Mouse (Mus musculus) heart, embryonic 15.5 days (tissue): Measurements from ENCODE around the gene Pdcd1lg2. TPM values are rescaled to one million over a fixed set of nuclear protein-coding genes. Genes with fewer than 3 reads are reported as not detected.

ENCODE experiments used
- ATAC-seq: fragments of 200-750 bp; cut with Nextera tagmentation; replicated peaks from 2 replicates; pipeline ENCODE4 v1.8.0; 2017; ENCODE audit warnings: low read depth, moderate TSS enrichment; ENCODE audit not compliant: insufficient number of reproducible peaks, insufficient read depth, low FRiP score
- H3K27ac ChIP-seq: fragments of 300-500 bp; sonication (generic); 2 replicates; pipeline ENCODE4 v1.5.1; 2015; ENCODE audit warnings: mild to moderate bottlenecking, inconsistent platforms
- H3K27me3 ChIP-seq: fragments of 300-500 bp; sonication (generic); 2 replicates; pipeline ENCODE4 v1.6.1; 2015; ENCODE audit warnings: inconsistent platforms
- H3K36me3 ChIP-seq: fragments of 300-500 bp; sonication (generic); 2 replicates; pipeline ENCODE4 v1.6.1; 2015; ENCODE audit warnings: mild to moderate bottlenecking, inconsistent platforms
- H3K4me1 ChIP-seq: fragments of 300-500 bp; sonication (generic); replicated peaks from 2 replicates; pipeline ENCODE4 v1.6.1; 2015; ENCODE audit warnings: inconsistent platforms
- H3K4me2 ChIP-seq: fragments of 300-500 bp; sonication (generic); 2 replicates; pipeline ENCODE4 v1.6.1; 2015; ENCODE audit warnings: inconsistent platforms, mild to moderate bottlenecking, moderate library complexity
- H3K4me3 ChIP-seq: fragments of 300-500 bp; sonication (generic); 2 replicates; pipeline ENCODE4 v1.5.1; 2015; ENCODE audit warnings: mild to moderate bottlenecking, inconsistent platforms
- H3K9ac ChIP-seq: fragments of 300-500 bp; sonication (generic); 2 replicates; pipeline ENCODE4 v1.6.1; 2015; ENCODE audit warnings: mild to moderate bottlenecking, inconsistent platforms
- H3K9me3 ChIP-seq: fragments of 300-500 bp; sonication (generic); replicated peaks from 2 replicates; pipeline ENCODE4 v1.6.1; 2016; ENCODE audit warnings: inconsistent platforms
- WGBS: fragments of 180-500 bp; shearing (Covaris S2); methylation state at CpG from one replicate; pipeline ENCODE4 v1.1.7; 2015; ENCODE audit warnings: mixed read lengths; 5-methylcytosine and 5-hydroxymethylcytosine counted together
- polyA plus RNA-seq: library from polyadenylated mRNA; unstranded; fragments of >200 nt; fragmentation: Nextera tagmentation; extraction: Ambion mirVana; gene quantifications from 2 replicates; pipeline ENCODE4 v1.2.1, GENCODE M21; 2015

Pdcd1lg2 gene
- polyA plus RNA-seq, 1 experiment from 2014 or later = not detected

DNA sequence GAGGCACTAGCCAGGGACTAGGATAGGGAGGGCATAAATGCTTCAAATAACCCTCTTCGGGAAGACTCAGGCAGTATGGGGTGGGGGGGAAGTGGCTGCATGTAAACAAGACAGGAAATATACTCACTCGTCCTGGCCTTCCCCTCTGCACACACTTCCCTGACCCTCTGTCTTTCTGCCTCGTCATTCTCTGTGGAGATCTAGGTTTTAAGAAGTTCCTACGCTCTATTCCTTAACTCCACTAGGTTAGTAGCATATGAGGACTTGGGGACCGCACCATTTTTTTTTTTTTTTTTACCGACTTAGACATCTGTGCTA lies 77.3 kb downstream of the Pdcd1lg2 start:
- no peak overlapping the region for H3K27ac ChIP-seq
- no peak for ATAC-seq
- no peak overlapping the region for H3K9ac ChIP-seq
- H3K27me3 ChIP-seq = no peaks in the 10 kb centered on the region
- H3K4me3 ChIP-seq = no peak overlapping the region
- no peaks in the 10 kb centered on the region for H3K36me3 ChIP-seq
- no peaks in the 10 kb centered on the region; the same call in 1 of the 2 replicates for H3K4me1 ChIP-seq
- H3K9me3 ChIP-seq = no peaks in the 10 kb centered on the region
- no peak overlapping the region for H3K4me2 ChIP-seq
- WGBS = 44% methylated on average over 6 of the region's 6 CpGs

DNA sequence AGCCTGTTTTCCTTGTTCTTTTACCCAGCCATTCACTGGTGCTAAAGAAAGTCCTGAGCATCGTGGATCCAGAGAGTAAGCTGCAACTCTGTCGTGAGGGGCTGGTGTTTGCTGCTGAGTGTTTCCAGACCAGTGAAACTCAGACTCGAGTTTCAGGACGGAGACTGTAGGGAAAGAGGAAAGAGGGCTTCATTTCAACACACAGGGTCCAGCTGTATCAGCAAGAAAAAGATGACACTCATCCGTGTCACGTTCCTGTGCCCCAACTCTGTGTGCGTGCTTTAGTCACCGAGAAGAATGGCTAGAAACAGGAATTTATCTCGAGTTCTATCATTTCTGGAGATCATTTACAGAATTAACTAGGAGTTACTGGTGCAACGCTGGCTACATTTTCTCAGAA lies 77.7 kb downstream of the Pdcd1lg2 start:
- no peak overlapping the region for H3K4me3 ChIP-seq
- no peaks in the 10 kb centered on the region for H3K9me3 ChIP-seq
- H3K27me3 ChIP-seq = no peaks in the 10 kb centered on the region
- H3K27ac ChIP-seq = no peak overlapping the region
- WGBS = 44% methylated on average over 10 of the region's 10 CpGs
- H3K36me3 ChIP-seq = no peaks in the 10 kb centered on the region
- no peak for ATAC-seq
- H3K4me2 ChIP-seq = no peak overlapping the region
- H3K4me1 ChIP-seq = no peaks in the 10 kb centered on the region; the same call in 1 of the 2 replicates
- H3K9ac ChIP-seq = no peak overlapping the region

DNA sequence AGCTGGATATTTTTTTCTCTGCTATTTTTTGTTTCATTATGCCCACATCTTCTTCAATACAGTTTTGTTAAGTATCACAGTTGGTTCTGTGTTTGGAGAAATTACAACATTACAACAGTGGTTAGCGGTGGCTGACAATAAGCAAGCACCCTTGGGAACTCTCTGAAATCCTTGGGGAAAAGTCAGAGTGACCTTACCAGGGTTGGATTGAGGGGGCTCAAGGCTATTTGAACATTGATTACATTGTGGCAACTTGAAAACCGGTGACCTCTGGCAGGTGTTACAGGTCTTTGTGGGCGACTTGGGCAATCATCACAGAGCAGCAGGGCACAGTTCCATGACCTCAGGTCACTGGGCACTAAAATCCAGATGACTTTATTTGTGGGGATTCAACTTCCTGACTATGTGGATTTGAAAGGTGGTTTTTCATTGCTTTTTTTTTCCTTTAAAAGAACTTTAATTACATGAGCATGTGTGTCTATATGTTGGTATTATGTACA lies 79.1 kb downstream of the Pdcd1lg2 start:
- Histone ChIP-seq H3K4me3 (no peak overlapping the region), H3K36me3 (no peaks in the 10 kb centered on the region), H3K4me2 (no peak overlapping the region), H3K9ac (no peak overlapping the region), H3K4me1 (no peaks in the 10 kb centered on the region; the same call in 1 of the 2 replicates), H3K27me3 (no peaks in the 10 kb centered on the region), H3K27ac (no peak overlapping the region), H3K9me3 (no peaks in the 10 kb centered on the region)
- no peak for ATAC-seq
- 91% methylated on average over 3 of the region's 3 CpGs for WGBS

DNA sequence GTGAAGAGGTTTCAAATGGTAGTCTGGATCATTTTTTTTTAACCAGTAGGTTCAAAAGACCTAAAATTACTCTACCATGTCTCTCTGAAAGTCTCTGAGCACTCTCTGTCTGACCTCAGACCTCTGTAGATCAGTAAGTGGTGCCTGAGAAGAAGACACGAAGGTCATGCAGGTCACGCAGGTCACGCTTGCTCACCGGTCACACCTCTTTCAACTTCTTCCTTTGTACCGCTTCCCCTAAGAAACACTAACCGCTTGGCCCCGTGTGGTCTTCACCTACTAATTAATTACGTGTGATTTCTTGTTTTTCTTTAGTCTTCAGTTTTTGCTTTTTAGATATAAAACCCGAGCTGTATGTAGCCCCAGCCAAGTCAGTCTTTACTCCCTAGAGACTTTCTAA lies 80.7 kb downstream of the Pdcd1lg2 start:
- no peak overlapping the region for H3K9ac ChIP-seq
- H3K27ac ChIP-seq = no peak overlapping the region
- 77% methylated on average over 9 of the region's 9 CpGs for WGBS
- H3K4me3 ChIP-seq = no peak overlapping the region
- no peaks in the 10 kb centered on the region for H3K9me3 ChIP-seq
- H3K27me3 ChIP-seq = no peaks in the 10 kb centered on the region
- H3K4me2 ChIP-seq = no peak overlapping the region
- no peak for ATAC-seq
- H3K4me1 ChIP-seq = no peaks in the 10 kb centered on the region; the same call in 1 of the 2 replicates
- no peaks in the 10 kb centered on the region for H3K36me3 ChIP-seq

DNA sequence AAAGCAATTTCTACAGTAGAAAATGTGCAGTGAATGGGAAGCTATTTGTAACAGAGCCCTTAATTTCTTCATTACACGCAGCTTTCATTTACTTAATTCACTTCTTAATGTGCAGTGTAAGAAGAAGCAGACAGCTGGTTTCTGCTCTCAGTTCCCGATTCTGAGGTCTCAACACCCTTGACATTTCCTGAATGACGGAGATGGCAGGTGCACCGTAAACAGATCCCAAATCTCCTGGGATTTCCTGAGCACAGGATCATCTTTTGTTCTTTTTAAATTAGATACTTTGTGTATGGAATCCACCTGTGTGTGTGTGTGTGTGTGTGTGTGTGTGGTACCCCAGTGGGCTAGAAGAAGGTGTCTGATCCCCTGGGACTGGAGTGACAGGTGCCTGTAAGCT lies 83.7 kb downstream of the Pdcd1lg2 start:
- Histone ChIP-seq H3K27me3 (no peaks in the 10 kb centered on the region), H3K36me3 (no peaks in the 10 kb centered on the region), H3K4me3 (no peak overlapping the region), H3K4me1 (no peaks in the 10 kb centered on the region), H3K27ac (no peak overlapping the region), H3K9ac (no peak overlapping the region), H3K9me3 (no peaks in the 10 kb centered on the region), H3K4me2 (no peak overlapping the region)
- 84% methylated on average over 4 of the region's 4 CpGs for WGBS
- ATAC-seq = no peak

DNA sequence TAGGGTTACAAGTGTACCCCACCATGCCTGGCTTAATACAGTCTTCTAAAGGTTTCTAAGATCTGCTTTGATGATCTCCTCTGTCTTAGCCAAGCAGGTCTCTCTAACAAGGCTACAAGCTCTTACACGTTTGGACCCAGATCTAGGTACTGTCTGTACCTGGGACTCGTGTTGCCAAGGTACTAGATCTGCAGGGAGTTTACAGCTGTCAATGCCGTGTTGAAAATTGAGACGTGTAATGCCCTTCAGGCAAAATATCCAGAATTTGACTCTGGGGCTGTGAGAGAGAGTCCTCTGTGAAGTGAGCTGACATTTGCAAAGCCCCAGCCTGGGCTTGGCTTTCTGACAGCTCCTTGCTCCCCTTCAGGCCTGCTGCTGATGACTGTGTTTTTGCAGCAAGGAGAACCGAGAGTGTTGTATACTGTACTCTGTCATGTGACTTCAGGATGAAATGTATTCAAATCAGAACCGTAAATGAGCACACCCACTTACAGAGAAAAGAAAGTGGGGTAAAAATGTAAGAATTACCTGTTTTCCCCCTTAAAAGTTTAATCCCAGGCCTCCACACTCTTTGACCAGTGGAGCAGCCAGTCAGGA lies 85.4 kb downstream of the Pdcd1lg2 start:
- H3K9ac ChIP-seq = no peak overlapping the region
- no peaks in the 10 kb centered on the region for H3K27me3 ChIP-seq
- H3K27ac ChIP-seq = no peak overlapping the region
- WGBS = 73% methylated on average over 6 of the region's 6 CpGs
- H3K36me3 ChIP-seq = no peaks in the 10 kb centered on the region
- no peak overlapping the region for H3K4me3 ChIP-seq
- H3K9me3 ChIP-seq = no peaks in the 10 kb centered on the region
- peaks cover under 1% of the 10 kb centered on the region; the same call in 1 of the 2 replicates for H3K4me1 ChIP-seq
- H3K4me2 ChIP-seq = no peak overlapping the region
- ATAC-seq = no peak

DNA sequence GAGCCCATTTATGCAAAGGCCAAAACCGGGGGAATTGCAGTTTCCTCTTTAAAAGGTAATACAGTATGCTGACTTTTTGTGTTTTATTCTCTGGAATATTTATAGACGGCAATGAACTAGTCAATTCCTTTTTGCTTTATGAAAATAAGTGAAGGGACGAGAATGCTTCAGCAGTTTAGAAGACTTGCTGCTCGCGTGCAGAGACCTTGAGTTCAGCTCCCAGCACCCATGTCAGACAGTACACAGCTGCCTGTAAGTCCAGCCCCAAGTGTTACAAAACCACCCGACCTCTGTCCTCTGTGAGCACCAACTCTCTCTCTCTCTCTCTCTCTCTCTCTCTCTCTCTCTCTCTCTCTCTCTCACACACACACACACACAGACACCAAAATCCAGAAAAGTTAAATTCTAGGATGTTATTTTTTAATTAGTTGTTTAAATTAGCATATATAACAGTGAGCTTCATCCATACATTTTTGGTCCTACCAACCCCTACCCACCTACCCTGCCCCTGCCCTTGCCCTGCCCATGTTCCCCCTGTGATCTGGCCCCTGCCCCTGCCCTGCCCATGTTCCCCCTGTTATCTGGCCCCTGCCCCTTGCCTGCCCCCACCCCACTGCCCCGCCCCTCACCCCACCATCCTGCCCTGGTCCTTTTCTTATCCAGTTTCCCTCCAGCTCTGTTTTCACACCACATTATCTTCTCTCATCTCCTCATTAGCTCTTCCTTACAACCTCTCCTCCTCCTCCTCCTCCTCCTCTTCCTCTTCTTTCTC lies 86.3 kb downstream of the Pdcd1lg2 start:
- peaks cover 2% of the 10 kb centered on the region; the same call in 1 of the 2 replicates for H3K4me1 ChIP-seq
- H3K27ac ChIP-seq = no peak overlapping the region
- H3K4me3 ChIP-seq = no peak overlapping the region
- H3K27me3 ChIP-seq = no peaks in the 10 kb centered on the region
- no peaks in the 10 kb centered on the region for H3K9me3 ChIP-seq
- H3K36me3 ChIP-seq = no peaks in the 10 kb centered on the region
- no peak overlapping the region for H3K4me2 ChIP-seq
- 68% methylated on average over 7 of the region's 7 CpGs for WGBS
- ATAC-seq = no peak
- no peak overlapping the region for H3K9ac ChIP-seq

DNA sequence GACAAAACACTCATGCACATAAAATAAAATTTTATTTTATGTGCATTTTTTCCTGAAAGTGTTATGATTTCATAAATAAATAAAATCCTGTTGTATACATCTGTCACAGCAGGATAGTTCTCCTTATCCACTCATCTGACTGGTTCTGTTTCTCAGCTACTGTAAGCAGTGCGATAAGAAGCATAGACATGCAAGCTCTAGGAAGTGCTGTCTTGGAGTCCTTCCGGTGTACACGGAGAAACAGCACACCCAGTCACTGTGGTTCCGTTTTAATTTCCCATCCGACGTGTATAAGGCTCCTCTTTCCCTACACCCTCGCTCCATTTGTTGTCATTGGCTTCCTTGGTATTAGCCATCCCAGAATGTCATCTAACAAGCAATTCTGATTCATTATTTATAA lies 87.2 kb downstream of the Pdcd1lg2 start:
- no peak for ATAC-seq
- Histone ChIP-seq H3K27me3 (no peaks in the 10 kb centered on the region), H3K9ac (no peak overlapping the region), H3K9me3 (no peaks in the 10 kb centered on the region), H3K36me3 (no peaks in the 10 kb centered on the region), H3K4me2 (no peak overlapping the region), H3K4me3 (no peak overlapping the region), H3K27ac (no peak overlapping the region), H3K4me1 (peaks cover 2% of the 10 kb centered on the region; the same call in 1 of the 2 replicates)
- 74% methylated on average over 7 of the region's 7 CpGs for WGBS

DNA sequence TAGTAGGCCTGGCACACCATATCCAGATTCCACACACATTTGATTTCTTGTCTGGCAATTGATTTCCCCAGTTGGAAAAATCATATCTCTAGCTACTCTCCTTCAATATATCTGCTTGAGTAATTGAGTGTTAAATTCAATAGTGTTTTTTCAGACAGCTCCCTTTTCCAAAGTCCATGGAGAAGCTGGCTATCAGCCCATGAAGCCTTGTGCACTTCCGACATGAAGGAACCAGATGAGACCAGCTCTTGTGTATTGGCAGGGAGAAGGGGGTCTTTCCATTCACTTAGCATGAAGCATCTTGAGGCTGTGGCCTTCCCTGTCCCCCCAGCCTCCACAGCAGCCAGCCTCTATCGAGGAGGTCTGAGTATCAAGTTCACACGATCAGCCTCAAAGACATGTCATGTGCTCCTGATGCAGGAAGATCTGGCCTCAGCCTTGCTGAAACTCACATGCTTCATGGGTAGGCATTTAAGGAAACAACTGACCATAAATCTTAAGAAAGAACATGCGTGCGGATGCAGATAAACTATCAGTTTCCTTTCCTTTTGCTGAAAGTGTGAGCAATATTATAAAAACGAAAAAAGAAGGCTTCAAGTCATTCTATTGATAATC lies 88.2 kb downstream of the Pdcd1lg2 start:
- H3K9ac ChIP-seq = no peak overlapping the region
- H3K9me3 ChIP-seq = no peaks in the 10 kb centered on the region
- H3K4me2 ChIP-seq = no peak overlapping the region
- no peak overlapping the region for H3K4me3 ChIP-seq
- ATAC-seq = no peak
- no peaks in the 10 kb centered on the region for H3K36me3 ChIP-seq
- no peaks in the 10 kb centered on the region for H3K27me3 ChIP-seq
- H3K27ac ChIP-seq = no peak overlapping the region
- peaks cover 2% of the 10 kb centered on the region; the same call in 1 of the 2 replicates for H3K4me1 ChIP-seq
- 62% methylated on average over 6 of the region's 6 CpGs for WGBS

DNA sequence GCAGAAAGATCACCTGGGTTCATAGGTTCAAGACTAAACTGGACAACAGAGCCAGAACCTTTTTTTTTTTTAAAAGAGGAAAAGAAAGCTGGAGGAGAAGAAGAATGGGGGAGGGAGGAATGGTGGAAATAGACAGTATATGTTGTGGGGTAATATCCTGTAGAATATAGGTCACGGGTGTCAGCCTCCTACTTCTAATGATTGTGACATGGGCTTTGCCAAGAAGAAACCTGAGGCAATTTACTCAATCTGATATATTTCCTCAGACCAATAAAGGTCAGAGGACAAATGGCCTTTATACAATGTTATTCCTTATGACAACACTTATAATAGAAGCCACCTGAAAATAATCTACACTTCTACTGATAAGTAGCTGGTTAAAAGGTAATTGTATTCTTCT lies 89.6 kb downstream of the Pdcd1lg2 start:
- WGBS = 83% methylated on average over 1 of the region's 1 CpGs
- Histone ChIP-seq H3K9me3 (no peaks in the 10 kb centered on the region), H3K4me3 (no peak overlapping the region), H3K27me3 (no peaks in the 10 kb centered on the region), H3K4me2 (no peak overlapping the region), H3K27ac (no peak overlapping the region), H3K36me3 (no peaks in the 10 kb centered on the region), H3K9ac (no peak overlapping the region), H3K4me1 (peaks cover 2% of the 10 kb centered on the region; the same call in 1 of the 2 replicates)
- ATAC-seq = no peak

DNA sequence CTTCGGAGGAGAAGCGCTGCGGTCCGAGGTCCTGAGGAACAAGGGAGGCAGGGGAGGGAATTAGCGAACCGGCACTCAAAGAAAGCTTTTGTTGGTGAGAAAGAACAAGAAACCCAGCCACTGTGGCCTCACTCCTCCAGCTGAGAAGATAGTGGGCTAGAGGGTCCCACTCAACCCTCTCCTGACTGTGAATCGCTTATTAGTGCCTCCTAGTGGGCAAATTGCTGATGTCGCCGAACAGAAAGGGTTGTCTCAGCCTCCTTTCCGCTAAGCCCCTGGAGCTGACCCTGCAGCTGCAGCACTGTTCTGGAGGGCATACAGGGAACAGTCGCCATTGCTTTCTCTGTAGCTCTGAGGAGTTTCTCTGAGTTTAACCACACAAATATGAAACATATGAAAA lies 90.4 kb downstream of the Pdcd1lg2 start:
- Histone ChIP-seq H3K27me3 (no peaks in the 10 kb centered on the region), H3K4me1 (peaks cover 2% of the 10 kb centered on the region; the same call in 1 of the 2 replicates), H3K27ac (peak overlapping the region; percentile 57; the same call in 1 of the 2 replicates), H3K9me3 (no peaks in the 10 kb centered on the region), H3K4me3 (peak overlapping the region; percentile 37), H3K9ac (peak overlapping the region; percentile 8; the same call in 1 of the 2 replicates), H3K36me3 (no peaks in the 10 kb centered on the region), H3K4me2 (peak overlapping the region; percentile 55)
- 42% methylated on average over 11 of the region's 11 CpGs for WGBS
- ATAC-seq = peak; percentile 53; the same call in 1 of the 2 replicates
